Mouse (Mus musculus): ENCODE measurements around the gene Agrp. TPM values are rescaled to one million over a fixed set of nuclear protein-coding genes. Genes with fewer than 3 reads are reported as not detected.

The Agrp gene
- polyA plus RNA-seq (2014; fragmentation: Illumina TruSeq; extraction: RNeasy Lipid Tissue Mini Kit (QIAGEN cat#74804); ENCODE audit: low read depth, low replicate concordance): not detected

DNA sequence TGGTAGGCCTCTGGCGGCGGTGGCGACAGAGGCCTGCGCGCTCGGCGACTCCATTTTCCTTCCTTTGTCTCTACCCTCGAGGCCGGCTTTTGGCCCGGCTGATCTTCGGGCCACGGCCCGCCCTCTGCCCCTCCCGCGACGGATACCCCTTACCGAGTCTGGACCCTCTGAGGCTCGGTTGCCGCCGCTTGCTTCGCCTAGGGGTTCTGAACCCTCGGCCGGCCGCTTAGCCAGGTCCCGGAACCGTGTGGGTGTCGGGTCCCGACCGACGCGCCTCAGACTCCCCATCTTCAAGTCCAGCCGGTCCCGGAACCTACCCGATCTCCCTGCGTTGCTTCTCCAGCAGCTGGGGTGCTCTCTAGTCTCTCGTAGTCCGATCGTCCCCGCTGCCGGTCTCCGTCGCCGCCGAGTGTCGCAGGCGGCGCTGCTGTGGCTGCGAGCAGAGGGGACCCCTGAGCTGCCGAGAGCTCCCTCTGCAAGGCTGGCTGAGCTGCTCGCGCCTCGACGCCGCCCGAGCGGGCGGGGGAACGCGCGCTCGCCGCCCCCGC lies at the start of gene Agrp:
Agrp (minus strand) TSS at position 431 of the 548 bp plus-strand sequence.

DNA sequence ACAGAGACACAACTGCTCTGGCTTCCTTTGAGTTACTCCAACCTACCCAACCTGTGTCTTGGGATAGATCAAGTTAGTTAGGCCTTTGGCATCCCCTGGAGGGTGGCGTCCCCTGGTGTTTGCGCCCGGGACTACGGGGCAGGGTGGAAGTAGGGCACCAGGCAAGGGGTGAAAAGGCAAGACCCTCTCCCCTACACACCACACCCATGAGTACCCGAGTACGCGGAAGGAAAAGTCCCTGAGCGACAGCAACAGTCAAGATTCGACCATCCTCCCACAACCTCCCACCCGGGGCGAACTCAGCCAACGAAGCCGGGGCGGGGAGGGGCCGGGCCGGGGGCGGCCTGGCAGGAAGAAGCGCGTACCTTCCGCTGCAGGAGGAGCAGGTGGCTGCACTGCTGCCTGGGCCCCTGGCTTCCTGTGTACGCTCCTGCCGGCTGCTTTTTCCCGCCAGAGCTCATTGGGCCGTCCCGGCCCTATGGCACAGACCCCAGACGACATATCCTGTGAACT lies 48.7 kb upstream of the Agrp start, which contains the start of gene Carmil2:
Carmil2 (plus strand) TSS at position 479 of the 513 bp plus-strand sequence.

DNA sequence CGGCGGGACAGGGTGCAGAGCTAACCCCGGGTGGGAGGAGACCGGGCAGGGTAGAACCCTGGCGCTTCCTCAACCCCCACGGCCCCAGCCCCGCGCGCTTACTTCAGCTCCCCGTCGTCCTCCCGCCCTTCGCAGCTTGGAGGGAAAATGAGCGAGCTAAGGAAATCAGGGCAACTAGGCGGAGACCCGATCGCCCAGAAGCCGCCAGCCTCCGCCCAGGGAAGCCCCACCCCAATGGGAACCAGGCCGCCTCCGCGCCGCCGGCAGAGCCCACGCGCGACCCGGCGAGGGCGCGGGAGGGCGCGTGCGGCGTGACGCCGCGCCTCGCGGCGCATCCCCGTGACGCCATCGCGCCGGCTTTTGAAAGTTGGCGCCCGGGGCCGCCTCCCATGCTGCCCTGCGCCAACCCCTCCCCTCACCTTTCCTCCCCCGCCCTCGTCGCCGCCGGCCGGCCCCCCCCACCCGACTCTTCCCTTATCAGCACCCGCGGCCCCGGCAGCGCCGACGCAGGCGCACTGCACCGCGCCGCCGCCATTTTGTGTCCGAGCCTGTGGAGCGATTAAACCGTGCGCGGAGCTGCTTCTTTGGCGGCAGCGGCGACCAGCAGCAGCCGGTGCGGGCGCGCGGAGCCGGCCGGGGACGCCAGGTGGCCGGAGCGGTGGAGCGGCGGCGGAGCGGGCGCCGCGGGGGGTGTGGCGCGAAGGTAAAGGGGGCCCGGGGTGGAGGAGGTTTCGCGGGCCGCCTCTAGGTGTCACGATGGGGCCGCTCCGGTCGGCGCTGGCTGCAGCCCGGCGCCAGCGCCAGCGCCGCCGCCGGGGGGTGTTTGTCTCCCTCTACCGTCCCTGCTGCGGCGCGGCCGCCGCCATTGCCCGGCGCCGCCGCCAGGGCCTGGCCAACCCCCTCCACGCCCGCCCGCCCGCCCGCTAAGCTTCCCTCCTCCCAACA lies 903 bp downstream of the Agrp start, which contains the start of gene Ctcf:
Ctcf (plus strand) TSS at position 551 of the 945 bp plus-strand sequence.

DNA sequence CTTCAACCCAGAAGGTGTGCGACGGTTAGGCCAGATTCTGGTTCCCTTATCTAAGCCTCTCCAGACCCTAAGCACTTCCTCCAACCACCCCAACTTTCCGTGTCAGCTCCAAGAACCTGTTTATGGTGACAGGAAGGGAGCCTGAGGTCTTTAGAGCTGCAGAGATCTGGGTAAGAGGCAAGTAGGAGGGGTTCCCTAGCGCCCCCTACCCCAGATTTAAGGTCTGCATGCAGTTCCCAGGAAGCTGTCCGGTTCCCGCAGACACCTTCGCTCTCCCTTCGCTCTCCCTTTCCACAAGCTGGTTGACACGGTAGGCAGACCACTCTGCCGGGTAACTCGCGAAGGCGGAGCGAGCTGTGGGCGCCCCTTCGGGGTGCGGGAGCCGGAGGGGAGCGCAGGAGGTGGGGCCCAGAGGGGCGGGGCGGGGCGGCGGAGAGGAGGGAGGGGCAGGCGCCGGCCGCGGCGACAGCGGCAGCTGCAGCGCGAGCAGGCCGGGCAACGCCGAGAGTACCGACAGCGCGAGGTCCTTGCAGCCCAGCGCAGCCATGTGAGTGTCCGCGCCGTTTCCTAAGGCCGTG lies 32.3 kb downstream of the Agrp start, which contains the start of gene Ripor1:
Ripor1 (plus strand) TSS at position 452 of the 578 bp plus-strand sequence.

DNA sequence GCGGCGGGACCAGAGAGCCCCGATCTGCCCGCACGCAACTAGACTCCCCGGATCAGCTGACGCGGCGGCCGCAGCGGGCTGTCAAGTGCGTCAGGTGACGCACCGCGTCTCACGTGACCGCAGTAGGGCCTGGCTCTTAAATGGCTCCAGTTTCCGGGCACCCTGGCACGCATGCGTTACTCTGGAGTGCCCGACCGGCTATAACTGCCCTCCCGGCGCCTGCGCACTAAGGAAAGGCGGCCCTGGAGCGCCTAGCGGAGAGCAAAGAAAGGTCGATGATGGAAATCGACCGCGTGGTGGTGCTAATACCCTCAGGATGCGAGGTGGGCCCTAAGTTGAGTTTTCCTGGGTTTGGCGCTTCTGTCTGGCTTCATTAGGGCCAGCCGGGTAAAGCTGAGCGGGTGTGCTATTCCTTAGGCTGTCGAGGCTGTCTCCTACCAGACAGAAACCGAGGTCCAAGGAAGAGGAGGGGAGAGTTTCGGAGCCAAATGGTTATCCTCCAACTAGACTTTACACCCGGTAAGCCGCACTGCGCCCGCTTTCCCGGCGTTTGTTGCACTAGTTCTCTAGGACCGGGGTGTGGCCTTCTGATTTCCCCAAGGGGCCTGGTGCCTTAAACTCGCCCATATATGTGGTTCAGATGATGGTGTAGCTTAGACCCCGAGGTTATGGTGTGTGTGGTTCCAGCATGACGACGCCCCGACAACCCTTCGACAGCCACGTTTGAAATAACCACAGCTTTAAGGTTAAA lies 71.1 kb downstream of the Agrp start, which contains the start of gene Atp6v0d1:
Atp6v0d1 (minus strand) TSS at position 96 of the 751 bp plus-strand sequence.

DNA sequence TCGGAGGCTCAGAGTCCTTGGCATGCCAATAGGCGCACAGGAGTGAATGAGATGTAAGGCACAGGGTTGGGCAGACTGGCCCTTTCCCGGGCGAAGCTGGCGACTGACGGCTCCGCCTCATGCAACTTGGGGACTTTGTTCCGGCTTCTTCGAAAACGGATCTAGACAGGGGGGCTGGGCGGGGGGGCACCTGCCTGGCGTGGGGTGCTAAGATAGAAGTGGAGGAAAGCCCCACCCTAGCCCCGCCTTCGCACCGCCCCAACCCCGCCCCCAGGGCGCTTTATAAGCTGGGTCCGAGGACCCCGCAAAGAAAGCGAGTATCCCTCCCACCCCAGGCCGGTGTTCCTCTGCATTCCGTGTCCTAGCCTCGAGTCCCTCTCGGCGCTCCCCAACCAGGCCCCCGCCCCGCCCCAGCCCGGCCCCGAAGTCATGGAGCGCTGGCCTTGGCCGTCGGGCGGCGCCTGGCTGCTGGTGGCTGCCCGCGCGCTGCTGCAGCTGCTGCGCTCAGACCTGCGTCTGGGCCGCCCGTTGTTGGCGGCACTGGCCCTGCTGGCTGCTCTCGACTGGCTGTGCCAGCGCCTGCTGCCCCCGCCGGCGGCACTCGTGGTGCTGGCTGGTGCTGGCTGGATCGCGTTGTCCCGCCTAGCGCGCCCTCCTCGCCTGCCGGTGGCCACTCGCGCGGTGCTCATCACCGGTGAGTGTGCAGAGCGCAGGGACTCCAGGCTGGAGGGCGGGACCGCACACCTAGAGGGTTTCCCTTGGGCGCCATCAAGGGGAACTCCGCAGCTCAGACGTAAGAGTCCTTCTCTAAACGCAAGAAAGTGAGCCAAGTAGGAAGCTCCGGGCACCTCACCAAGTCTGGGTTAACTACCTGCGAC lies 118.5 kb downstream of the Agrp start, which contains the start of gene Hsd11b2:
Hsd11b2 (plus strand) TSS at position 320 of the 878 bp plus-strand sequence.

Other genes starting within 250 kb of the Agrp start
- 99.0 TPM for gene Kctd19, start 223.9 kb downstream of the Agrp start, polyA plus RNA-seq (2014; fragmentation: Illumina TruSeq; extraction: RNeasy Lipid Tissue Mini Kit (QIAGEN cat#74804); ENCODE audit: low read depth, low replicate concordance)
- gene Lrrc36, start 223.8 kb downstream of the Agrp start, polyA plus RNA-seq (2014; fragmentation: Illumina TruSeq; extraction: RNeasy Lipid Tissue Mini Kit (QIAGEN cat#74804); ENCODE audit: low read depth, low replicate concordance): 73.0 TPM
- gene Tppp3, start 165.9 kb downstream of the Agrp start, polyA plus RNA-seq (2014; fragmentation: Illumina TruSeq; extraction: RNeasy Lipid Tissue Mini Kit (QIAGEN cat#74804); ENCODE audit: low read depth, low replicate concordance): 0.20 TPM
- 4.0 TPM for gene Zdhhc1, start 140.5 kb downstream of the Agrp start, polyA plus RNA-seq (2014; fragmentation: Illumina TruSeq; extraction: RNeasy Lipid Tissue Mini Kit (QIAGEN cat#74804); ENCODE audit: low read depth, low replicate concordance)
- gene Hsd11b2, start 118.6 kb downstream of the Agrp start, polyA plus RNA-seq (2014; fragmentation: Illumina TruSeq; extraction: RNeasy Lipid Tissue Mini Kit (QIAGEN cat#74804); ENCODE audit: low read depth, low replicate concordance): 0.11 TPM
- 10.6 TPM for gene Atp6v0d1, start 71.3 kb downstream of the Agrp start, polyA plus RNA-seq (2014; fragmentation: Illumina TruSeq; extraction: RNeasy Lipid Tissue Mini Kit (QIAGEN cat#74804); ENCODE audit: low read depth, low replicate concordance)
- gene Ripor1, start 32.1 kb downstream of the Agrp start, polyA plus RNA-seq (2014; fragmentation: Illumina TruSeq; extraction: RNeasy Lipid Tissue Mini Kit (QIAGEN cat#74804); ENCODE audit: low read depth, low replicate concordance): 0.38 TPM
- 31.2 TPM for gene Ctcf, start 825 bp downstream of the Agrp start, polyA plus RNA-seq (2014; fragmentation: Illumina TruSeq; extraction: RNeasy Lipid Tissue Mini Kit (QIAGEN cat#74804); ENCODE audit: low read depth, low replicate concordance)
- 0.14 TPM for gene Carmil2, start 48.9 kb upstream of the Agrp start, polyA plus RNA-seq (2014; fragmentation: Illumina TruSeq; extraction: RNeasy Lipid Tissue Mini Kit (QIAGEN cat#74804); ENCODE audit: low read depth, low replicate concordance)
- gene Acd, start 63.7 kb upstream of the Agrp start, polyA plus RNA-seq (2014; fragmentation: Illumina TruSeq; extraction: RNeasy Lipid Tissue Mini Kit (QIAGEN cat#74804); ENCODE audit: low read depth, low replicate concordance): 3.0 TPM
- 2.3 TPM for gene Pard6a, start 63.8 kb upstream of the Agrp start, polyA plus RNA-seq (2014; fragmentation: Illumina TruSeq; extraction: RNeasy Lipid Tissue Mini Kit (QIAGEN cat#74804); ENCODE audit: low read depth, low replicate concordance)
- 4.7 TPM for gene 4933405L10Rik, start 70.3 kb upstream of the Agrp start, polyA plus RNA-seq (2014; fragmentation: Illumina TruSeq; extraction: RNeasy Lipid Tissue Mini Kit (QIAGEN cat#74804); ENCODE audit: low read depth, low replicate concordance)
- gene Enkd1, start 70.8 kb upstream of the Agrp start, polyA plus RNA-seq (2014; fragmentation: Illumina TruSeq; extraction: RNeasy Lipid Tissue Mini Kit (QIAGEN cat#74804); ENCODE audit: low read depth, low replicate concordance): 5.3 TPM
- 0.24 TPM for gene Gfod2, start 121.3 kb upstream of the Agrp start, polyA plus RNA-seq (2014; fragmentation: Illumina TruSeq; extraction: RNeasy Lipid Tissue Mini Kit (QIAGEN cat#74804); ENCODE audit: low read depth, low replicate concordance)
- gene Ranbp10, start 190.0 kb upstream of the Agrp start, polyA plus RNA-seq (2014; fragmentation: Illumina TruSeq; extraction: RNeasy Lipid Tissue Mini Kit (QIAGEN cat#74804); ENCODE audit: low read depth, low replicate concordance): 11.3 TPM
- gene Tsnaxip1, start 190.3 kb upstream of the Agrp start, polyA plus RNA-seq (2014; fragmentation: Illumina TruSeq; extraction: RNeasy Lipid Tissue Mini Kit (QIAGEN cat#74804); ENCODE audit: low read depth, low replicate concordance): 174 TPM
- 1.8 TPM for gene Cenpt, start 215.9 kb upstream of the Agrp start, polyA plus RNA-seq (2014; fragmentation: Illumina TruSeq; extraction: RNeasy Lipid Tissue Mini Kit (QIAGEN cat#74804); ENCODE audit: low read depth, low replicate concordance)
- gene Thap11, start 217.7 kb upstream of the Agrp start, polyA plus RNA-seq (2014; fragmentation: Illumina TruSeq; extraction: RNeasy Lipid Tissue Mini Kit (QIAGEN cat#74804); ENCODE audit: low read depth, low replicate concordance): 5.0 TPM
- 31.1 TPM for gene Nutf2, start 223.2 kb upstream of the Agrp start, polyA plus RNA-seq (2014; fragmentation: Illumina TruSeq; extraction: RNeasy Lipid Tissue Mini Kit (QIAGEN cat#74804); ENCODE audit: low read depth, low replicate concordance)
- 10.5 TPM for gene Edc4, start 243.5 kb upstream of the Agrp start, polyA plus RNA-seq (2014; fragmentation: Illumina TruSeq; extraction: RNeasy Lipid Tissue Mini Kit (QIAGEN cat#74804); ENCODE audit: low read depth, low replicate concordance)

All from testis, adult 10 weeks (tissue).